Mouse (Mus musculus): ENCODE data around the gene Tnks2. TPM values are rescaled to one million over a fixed set of nuclear protein-coding genes. Genes with fewer than 3 reads are reported as not detected.
"Not testable (repeated sequence)": the region's sequence is repeated elsewhere in the genome, so short reads cannot be mapped to it uniquely, and the experiment has no call there.

Gene Tnks2
- polyA plus RNA-seq, 1 experiment from 2014 or later: 57.2 TPM

DNA sequence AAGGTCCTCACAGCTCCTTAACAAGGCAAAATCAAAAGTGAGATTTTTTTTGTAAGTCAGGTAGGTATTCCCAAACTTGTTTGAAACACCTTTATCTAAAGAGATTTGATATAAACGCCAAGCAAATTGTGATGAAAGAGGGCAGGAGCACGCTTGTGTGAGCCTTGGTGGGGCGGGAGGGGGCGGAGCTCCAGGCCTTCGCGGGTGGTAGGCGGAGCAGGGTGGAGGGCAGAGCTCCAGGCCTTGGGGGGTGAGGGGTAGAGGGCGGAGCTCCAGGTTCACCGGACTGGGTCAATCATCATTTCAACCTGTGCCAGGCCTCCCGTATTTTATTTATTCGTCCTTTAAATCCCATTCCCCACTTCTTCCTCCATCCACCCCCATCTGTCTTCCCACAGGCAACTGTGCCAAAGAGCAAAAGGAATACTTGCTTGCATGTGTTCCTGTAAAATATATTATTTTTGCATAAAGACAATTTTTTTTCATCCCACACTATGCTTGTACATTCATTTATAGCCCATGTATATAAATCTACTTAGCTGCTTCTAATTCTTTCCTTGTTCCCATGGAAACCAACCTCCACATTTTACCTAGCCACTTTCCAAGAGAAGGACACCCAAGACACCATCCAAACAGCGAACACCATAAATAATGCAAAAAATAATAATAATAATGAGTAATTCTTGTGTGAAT lies 24.4 kb upstream of the Tnks2 start:
- 38% methylated on average over 12 of the region's 12 CpGs for WGBS
- H3K4me3 ChIP-seq: no peak overlapping the region
- H3K27me3 ChIP-seq (ENCODE audit: insufficient read depth, poor library complexity, severe bottlenecking): no peaks in the 10 kb centered on the region
- no peaks in the 10 kb centered on the region for H3K9me3 ChIP-seq
- no peak for DNase-seq (ENCODE audit: low spot score)
- no peak overlapping the region for H3K27ac ChIP-seq
- peaks cover 4% of the 10 kb centered on the region; the same call in 1 of the 2 replicates for H3K4me1 ChIP-seq
- H3K36me3 ChIP-seq: no peaks in the 10 kb centered on the region

DNA sequence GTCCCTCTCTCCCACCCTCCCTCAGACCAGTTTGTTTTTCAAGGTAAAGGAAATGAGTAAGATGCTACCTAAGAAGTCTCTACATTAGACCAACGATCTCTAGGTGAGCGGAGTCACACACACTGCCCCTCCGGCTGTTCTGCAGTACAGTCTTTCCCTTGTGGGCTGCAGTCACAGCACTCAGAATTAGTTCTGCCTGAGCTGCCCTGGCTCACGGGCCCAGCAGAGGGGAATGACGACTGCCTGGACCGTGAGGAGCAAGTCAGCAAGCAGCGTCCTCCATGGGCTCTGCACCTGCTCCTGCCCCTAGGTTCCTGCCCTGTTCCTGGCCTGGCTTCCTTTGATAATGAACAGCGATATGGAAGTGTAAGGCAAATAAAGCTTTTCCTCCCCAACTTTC lies 22.0 kb upstream of the Tnks2 start:
- H3K27me3 ChIP-seq (ENCODE audit: insufficient read depth, poor library complexity, severe bottlenecking): no peaks in the 10 kb centered on the region
- DNase-seq (ENCODE audit: low spot score): no peak
- no peaks in the 10 kb centered on the region for H3K36me3 ChIP-seq
- no peak overlapping the region for H3K27ac ChIP-seq
- 48% methylated on average over 8 of the region's 8 CpGs for WGBS
- H3K4me1 ChIP-seq: peaks cover 9% of the 10 kb centered on the region; the same call in 1 of the 2 replicates
- H3K9me3 ChIP-seq: no peaks in the 10 kb centered on the region
- no peak overlapping the region for H3K4me3 ChIP-seq

- Histone ChIP-seq H3K36me3 (no peaks in the 10 kb centered on the region), H3K4me1 (peaks cover 14% of the 10 kb centered on the region; the same call in 1 of the 2 replicates), H3K27ac (peak overlapping the region; percentile 75; the same call in 1 of the 2 replicates), H3K27me3 (ENCODE audit: insufficient read depth, poor library complexity, severe bottlenecking) (no peaks in the 10 kb centered on the region), H3K9me3 (no peaks in the 10 kb centered on the region), H3K4me3 (peak overlapping the region; percentile 48)
- no peak for DNase-seq (ENCODE audit: low spot score)
- 15% methylated on average over 32 of the region's 32 CpGs for WGBS
These were observed 18.4 kb upstream of the Tnks2 start for GRCm38 (mm10) chr19:36815396-36816271.

- Histone ChIP-seq H3K36me3 (no peaks in the 10 kb centered on the region), H3K4me3 (peak overlapping the region; percentile 59), H3K9me3 (no peaks in the 10 kb centered on the region), H3K27ac (peak overlapping the region; percentile 89), H3K4me1 (peaks cover 10% of the 10 kb centered on the region; the same call in 1 of the 2 replicates), H3K27me3 (ENCODE audit: insufficient read depth, poor library complexity, severe bottlenecking) (no peaks in the 10 kb centered on the region)
- DNase-seq (ENCODE audit: low spot score): no peak
- 3% methylated on average over 22 of the region's 22 CpGs for WGBS
These were observed 15.7 kb upstream of the Tnks2 start for GRCm38 (mm10) chr19:36818141-36818885.

DNA sequence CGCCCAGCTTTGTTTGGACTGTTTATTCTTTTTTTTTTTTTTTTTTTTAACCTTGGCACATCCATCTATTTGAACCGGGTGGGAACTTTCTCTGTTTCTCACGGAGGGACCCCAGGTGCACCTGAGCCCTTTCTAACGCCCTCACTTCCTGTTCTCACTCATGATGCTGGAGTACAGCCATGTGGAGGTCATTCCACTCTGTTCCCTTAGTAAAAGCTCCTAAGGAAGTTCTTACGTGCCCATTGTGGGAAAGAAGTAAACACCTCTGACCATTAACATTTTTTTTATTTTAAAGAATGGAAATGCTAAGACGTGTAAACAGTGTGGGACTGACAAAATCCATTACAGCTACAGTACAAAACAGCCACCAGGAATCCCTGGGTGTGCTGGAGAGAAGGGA lies 14.8 kb upstream of the Tnks2 start:
- DNase-seq (ENCODE audit: low spot score): no peak
- no peaks in the 10 kb centered on the region for H3K9me3 ChIP-seq
- H3K36me3 ChIP-seq: no peaks in the 10 kb centered on the region
- H3K4me1 ChIP-seq: peaks cover 10% of the 10 kb centered on the region; the same call in 1 of the 2 replicates
- no peaks in the 10 kb centered on the region for H3K27me3 ChIP-seq (ENCODE audit: insufficient read depth, poor library complexity, severe bottlenecking)
- no peak overlapping the region for H3K4me3 ChIP-seq
- no peak overlapping the region for H3K27ac ChIP-seq
- whole genome bisulfite sequencing: 70% methylated on average over 5 of the region's 6 CpGs

GRCm38 (mm10) chr19:36820469-36820868 lies 13.6 kb upstream of the Tnks2 start:
- Histone ChIP-seq H3K9me3 (no peaks in the 10 kb centered on the region), H3K4me3 (no peak overlapping the region), H3K27me3 (ENCODE audit: insufficient read depth, poor library complexity, severe bottlenecking) (no peaks in the 10 kb centered on the region), H3K27ac (no peak overlapping the region), H3K4me1 (peaks cover 7% of the 10 kb centered on the region; the same call in 1 of the 2 replicates), H3K36me3 (no peaks in the 10 kb centered on the region)
- DNase-seq (ENCODE audit: low spot score): no peak
- WGBS: 85% methylated on average over 4 of the region's 4 CpGs

DNA sequence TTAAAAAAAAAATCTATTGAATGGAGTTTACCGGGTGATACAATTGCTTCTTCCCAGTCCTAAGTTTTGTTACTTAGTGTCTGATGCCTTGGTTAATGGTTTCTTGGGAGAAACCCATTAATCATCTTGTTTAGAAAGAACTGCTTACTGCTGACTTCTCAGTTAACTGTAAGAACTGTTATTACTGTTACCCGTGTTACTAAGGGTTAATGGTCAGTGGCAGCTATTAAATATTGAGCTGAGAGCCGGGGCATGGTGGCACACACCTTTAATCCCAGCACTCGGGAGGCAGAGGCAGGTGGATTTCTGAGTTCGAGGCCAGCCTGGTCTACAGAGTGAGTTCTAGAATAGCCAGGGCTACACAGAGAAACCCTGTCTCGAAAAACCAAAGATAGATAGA lies 12.7 kb upstream of the Tnks2 start:
- H3K27me3 ChIP-seq (ENCODE audit: insufficient read depth, poor library complexity, severe bottlenecking); DNase-seq (ENCODE audit: low spot score); H3K4me3 ChIP-seq; H3K27ac ChIP-seq; H3K4me1 ChIP-seq; H3K9me3 ChIP-seq; H3K36me3 ChIP-seq: not testable (repeated sequence)
- 82% methylated on average over 6 of the region's 6 CpGs for WGBS

DNA sequence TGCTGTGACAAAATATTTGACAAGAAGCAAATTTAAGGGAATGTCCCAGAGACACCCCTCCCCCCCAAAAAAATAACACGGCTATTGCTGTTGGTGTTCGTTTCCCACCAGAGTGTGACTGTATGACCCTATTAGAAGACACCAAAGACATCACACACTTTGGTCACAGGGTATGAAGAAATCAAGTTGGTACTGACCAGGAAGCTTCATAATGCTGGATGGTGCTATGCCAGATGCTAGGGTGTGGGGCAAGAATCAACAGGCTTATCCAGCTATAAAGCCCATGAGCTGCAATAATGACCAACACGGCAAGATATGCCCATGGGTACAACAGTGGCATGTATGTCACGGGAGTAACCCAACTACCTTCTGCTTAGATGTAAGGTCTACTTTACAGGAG lies 11.3 kb upstream of the Tnks2 start:
- H3K27ac ChIP-seq: no peak overlapping the region
- no peak for DNase-seq (ENCODE audit: low spot score)
- WGBS: 92% methylated on average over 4 of the region's 4 CpGs
- H3K4me1 ChIP-seq: 0 out of 2 replicates have a peak, but pooled peaks cover 4% of the 10 kb centered on the region
- no peak overlapping the region for H3K4me3 ChIP-seq
- H3K9me3 ChIP-seq: no peaks in the 10 kb centered on the region
- H3K36me3 ChIP-seq: no peaks in the 10 kb centered on the region
- H3K27me3 ChIP-seq (ENCODE audit: insufficient read depth, poor library complexity, severe bottlenecking): no peaks in the 10 kb centered on the region

GRCm38 (mm10) chr19:36827650-36828049 lies 6.4 kb upstream of the Tnks2 start:
- WGBS: 88% methylated on average over 5 of the region's 5 CpGs
- no peak overlapping the region for H3K27ac ChIP-seq
- no peaks in the 10 kb centered on the region for H3K9me3 ChIP-seq
- no peaks in the 10 kb centered on the region for H3K4me1 ChIP-seq
- H3K36me3 ChIP-seq: no peaks in the 10 kb centered on the region
- no peak overlapping the region for H3K4me3 ChIP-seq
- DNase-seq (ENCODE audit: low spot score): no peak
- H3K27me3 ChIP-seq (ENCODE audit: insufficient read depth, poor library complexity, severe bottlenecking): no peaks in the 10 kb centered on the region

DNA sequence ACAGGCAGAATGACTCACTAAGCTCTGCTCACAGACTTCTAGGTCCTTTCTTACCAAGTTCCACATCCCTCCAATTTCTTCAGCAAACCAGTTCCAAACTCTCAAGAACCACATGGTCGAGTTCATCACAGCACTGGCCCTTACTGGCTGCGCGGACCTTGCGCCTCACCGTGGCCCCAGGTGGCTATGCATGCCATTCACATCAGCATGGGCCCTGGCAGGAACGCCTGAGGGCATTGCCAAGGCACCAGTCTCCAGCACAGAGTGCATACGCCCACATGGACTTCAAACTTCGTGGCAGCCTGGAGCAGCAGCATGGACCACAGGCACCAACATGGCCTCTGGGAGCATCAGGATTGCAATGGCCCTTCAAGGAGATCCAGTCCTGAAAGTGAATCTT lies 5.7 kb upstream of the Tnks2 start:
- Histone ChIP-seq H3K27ac (no peak overlapping the region), H3K4me1 (0 out of 2 replicates have a peak, but pooled peaks cover 5% of the 10 kb centered on the region), H3K36me3 (no peaks in the 10 kb centered on the region), H3K9me3 (no peaks in the 10 kb centered on the region), H3K27me3 (ENCODE audit: insufficient read depth, poor library complexity, severe bottlenecking) (no peaks in the 10 kb centered on the region), H3K4me3 (no peak overlapping the region)
- DNase-seq (ENCODE audit: low spot score): no peak
- 54% methylated on average over 8 of the region's 8 CpGs for WGBS

GRCm38 (mm10) chr19:36832951-36833787 lies 863 bp upstream of the Tnks2 start:
- no peak for DNase-seq (ENCODE audit: low spot score)
- Histone ChIP-seq H3K4me1 (peaks cover 16% of the 10 kb centered on the region), H3K27ac (peak overlapping the region; percentile 99), H3K9me3 (no peaks in the 10 kb centered on the region), H3K4me3 (peak overlapping the region; percentile 80), H3K36me3 (peaks cover 2% of the 10 kb centered on the region), H3K27me3 (ENCODE audit: insufficient read depth, poor library complexity, severe bottlenecking) (no peaks in the 10 kb centered on the region)
- WGBS: 7% methylated on average over 19 of the region's 19 CpGs
